Mouse (Mus musculus) liver, embryonic 18 days (tissue): ENCODE data around the gene Osbpl8. TPM values are rescaled to one million over a fixed set of nuclear protein-coding genes. Genes with fewer than 3 reads are reported as not detected.

ENCODE experiments used
- polyA plus RNA-seq: library from polyadenylated mRNA; depleted of rRNA; stranded (reverse); fragments of >200 nt; gene quantifications from 2 replicates; pipeline ENCODE4 v1.2.3, GENCODE M21; 2012; rRNA removed

Gene Osbpl8
- polyA plus RNA-seq: 4.9 and 5.2 TPM in 2 replicates

DNA sequence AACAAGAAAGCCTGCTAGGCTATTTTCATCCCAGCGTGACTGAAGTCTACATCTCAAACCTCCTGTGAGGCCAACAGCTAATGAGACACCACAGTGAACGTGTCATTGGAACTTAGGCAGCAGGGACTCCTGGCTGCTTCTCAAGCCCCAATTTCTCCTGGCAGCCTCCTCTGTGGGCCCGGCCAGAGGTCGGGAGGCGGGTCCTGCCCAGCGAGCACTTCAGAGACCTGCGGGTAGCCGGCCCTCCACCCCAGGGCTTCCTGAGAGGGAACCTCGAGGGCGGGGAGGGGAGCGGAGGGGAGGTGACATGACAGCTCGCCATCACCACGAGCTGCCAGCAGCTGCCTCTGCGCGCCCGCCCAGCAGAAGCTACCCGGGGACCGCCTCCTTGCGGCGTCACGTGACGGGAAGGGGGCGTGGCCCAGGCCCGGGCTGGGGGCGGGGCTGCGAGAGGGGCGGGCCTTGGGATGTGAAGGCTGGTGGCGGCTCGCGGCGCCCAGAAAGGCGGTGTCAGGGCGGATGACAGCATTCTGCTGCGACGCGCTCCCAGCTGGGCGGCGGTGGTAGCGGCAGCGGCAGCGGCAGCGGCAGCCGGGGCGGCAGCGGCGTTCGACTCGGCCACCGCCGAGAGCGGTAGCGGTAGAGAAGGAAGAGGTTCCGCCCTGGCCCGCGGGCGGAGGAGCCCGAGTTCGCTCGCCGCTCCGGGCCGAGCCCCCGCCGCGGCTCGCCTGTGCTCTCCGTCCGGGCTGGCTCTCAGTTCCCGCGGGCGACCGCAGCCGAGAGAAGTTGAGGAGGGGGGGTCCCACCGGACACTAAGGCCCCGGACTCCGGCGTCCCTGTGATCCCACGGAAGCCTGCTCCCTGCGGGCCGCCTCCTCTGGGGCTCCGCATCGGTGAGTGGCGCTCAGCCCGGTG lies at the start of gene Osbpl8:
Osbpl8 (plus strand) TSS at position 449 of the 915 bp plus-strand sequence.

DNA sequence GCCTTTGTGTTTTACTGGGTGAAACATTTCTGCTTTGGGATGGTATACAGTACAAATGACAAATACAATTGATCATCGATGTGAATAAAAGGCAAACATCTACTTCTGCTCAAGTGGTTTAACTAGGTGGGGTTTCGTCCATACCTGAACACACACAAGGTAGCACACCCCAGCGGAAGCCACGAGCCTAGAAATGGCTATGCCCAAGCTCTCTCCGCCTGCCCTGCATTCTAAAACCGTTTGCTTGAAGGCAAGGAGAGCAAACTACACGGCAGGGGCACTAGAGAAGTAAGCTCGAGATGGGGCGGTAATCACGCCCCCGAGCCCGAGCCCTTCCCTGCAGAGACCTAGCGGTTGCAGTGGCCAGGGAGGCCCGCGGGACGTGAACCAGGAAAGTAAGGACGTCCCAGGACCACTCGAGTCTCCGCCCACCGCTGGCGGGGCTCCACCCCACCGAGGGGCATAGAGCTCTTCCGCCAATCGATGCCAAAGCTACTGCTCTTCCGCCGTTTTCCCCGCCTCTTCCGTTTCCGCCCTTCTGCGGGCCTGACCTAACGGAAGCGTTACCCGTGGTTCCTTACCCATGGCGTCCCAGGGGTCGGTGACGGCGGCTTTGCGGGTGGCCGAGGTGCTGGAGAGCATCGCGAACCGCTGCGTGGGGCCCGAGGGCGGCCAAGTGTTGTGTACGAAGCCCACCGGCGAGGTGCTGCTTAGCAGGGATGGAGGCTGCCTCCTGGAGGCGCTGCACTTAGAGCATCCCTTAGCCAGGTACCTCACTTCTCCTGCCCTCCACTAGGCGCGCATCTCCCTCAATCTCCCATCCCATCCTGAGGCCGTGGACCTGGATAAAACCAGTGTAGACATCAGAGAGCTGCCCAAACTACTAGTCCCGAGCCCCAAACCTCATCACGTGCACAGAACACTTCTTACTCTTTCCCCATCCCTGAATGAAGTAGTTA lies 133.9 kb downstream of the Osbpl8 start, which contains the start of gene Bbs10:
Bbs10 (plus strand) TSS at position 540 of the 959 bp plus-strand sequence.

Other genes starting within 250 kb of the Osbpl8 start
- 26.7 and 29.3 TPM in 2 replicates for gene Csrp2, start 245.0 kb upstream of the Osbpl8 start, polyA plus RNA-seq
- gene Zdhhc17, start 154.6 kb upstream of the Osbpl8 start, polyA plus RNA-seq: 5.9 and 6.3 TPM in 2 replicates
- 2.1 and 2.3 TPM in 2 replicates for gene Bbs10, start 133.9 kb downstream of the Osbpl8 start, polyA plus RNA-seq